Mouse (Mus musculus): ENCODE data around the gene Vmn2r84.
"Not testable (repeated sequence)": the region's sequence is repeated elsewhere in the genome, so short reads cannot be mapped to it uniquely, and the experiment has no call there.

GRCm38 (mm10) chr10:130419954-130420353 lies 25.8 kb upstream of the Vmn2r84 start:
- not testable (repeated sequence) for TF ChIP-seq CTCF (IDR thresholded peaks at IDR 0.05; ENCODE audit: borderline replicate concordance, insufficient read depth, low read depth, low read length); POLR2A (IDR thresholded peaks at IDR 0.05; ENCODE audit: borderline replicate concordance, insufficient read depth, low read length)
